Mouse (Mus musculus) MEL (cell line): Measurements from ENCODE around the gene Gbe1. TPM values are rescaled to one million over a fixed set of nuclear protein-coding genes. Genes with fewer than 3 reads are reported as not detected.

Experiments used
- DNase-seq: peaks from one replicate; pipeline ENCODE4 v3.0.0; 2011; ENCODE audit warnings: low read depth, low spot score
- H3K27ac ChIP-seq: 2 replicates; pipeline ENCODE4 v1.5.1; 2012; ENCODE audit warnings: low read depth, mild to moderate bottlenecking, control low read depth, low read length, moderate library complexity; ENCODE audit not compliant: control insufficient read depth
- H3K27me3 ChIP-seq, 2 experiments: fragments of 150-350 bp in 1 of 2; sonication (generic) in 1 of 2; 2 replicates each; pipeline ENCODE4 v1.6.1; 2012; ENCODE audit warnings: low read length in 2 of 2, mild to moderate bottlenecking in 2 of 2, improper control_type of control experiment in 1 of 2, moderate library complexity in 1 of 2; ENCODE audit not compliant: insufficient read depth in 2 of 2, control insufficient read depth in 1 of 2
- H3K36me3 ChIP-seq, 2 experiments: 2 replicates each; pipeline ENCODE4 v1.6.1; 2012 to 2014; ENCODE audit warnings: low read length in 2 of 2, improper control_type of control experiment in 1 of 2, inconsistent platforms in 1 of 2, mild to moderate bottlenecking in 1 of 2; ENCODE audit not compliant: insufficient read depth in 2 of 2, control insufficient read depth in 1 of 2
- H3K4me1 ChIP-seq, 2 experiments: fragments of 150-350 bp in 1 of 2; sonication (generic) in 1 of 2; 2 replicates each; pipeline ENCODE4 v1.6.1; 2012; ENCODE audit warnings: low read length in 2 of 2, improper control_type of control experiment in 1 of 2, mild to moderate bottlenecking in 1 of 2; ENCODE audit not compliant: insufficient read depth in 2 of 2, control insufficient read depth in 1 of 2
- H3K4me3 ChIP-seq, 2 experiments: fragments of 150-350 bp in 1 of 2; sonication (generic) in 1 of 2; 2 replicates each; pipeline ENCODE4 v1.5.1; 2012; ENCODE audit warnings: low read depth in 2 of 2, low read length in 2 of 2, mild to moderate bottlenecking in 2 of 2, moderate library complexity in 2 of 2, control low read depth in 1 of 2, improper control_type of control experiment in 1 of 2; ENCODE audit not compliant: control insufficient read depth in 1 of 2, insufficient read depth in 1 of 2
- H3K79me2 ChIP-seq: 2 replicates; pipeline ENCODE4 v1.6.1; 2012; ENCODE audit warnings: mild to moderate bottlenecking, low read length, moderate library complexity; ENCODE audit not compliant: control insufficient read depth, poor library complexity, insufficient read depth
- H3K9ac ChIP-seq: 2 replicates; pipeline ENCODE4 v1.6.1; 2012; ENCODE audit warnings: low read depth, mild to moderate bottlenecking, control low read depth, low read length, moderate library complexity; ENCODE audit not compliant: control insufficient read depth, poor library complexity, severe bottlenecking
- H3K9me3 ChIP-seq: fragments of 150-350 bp; sonication (generic); replicated peaks from 2 replicates; pipeline ENCODE4 v1.6.1; 2012; ENCODE audit warnings: mild to moderate bottlenecking, low read length, improper control_type of control experiment, moderate library complexity; ENCODE audit not compliant: insufficient read depth
- CHD1 ChIP-seq: IDR thresholded peaks from 2 replicates; pipeline ENCODE4 v1.6.1; 2012; ENCODE audit warnings: low read depth, mild to moderate bottlenecking, inconsistent platforms, low read length, improper control_type of control experiment
- CTCF ChIP-seq, 3 experiments: IDR thresholded peaks in 2 of 3; conservative IDR thresholded peaks in 1 of 3; 2 replicates each; pipeline ENCODE4 v1.5.1; 2011 to 2012; ENCODE audit warnings: low read length in 3 of 3, low read depth in 2 of 3, mild to moderate bottlenecking in 2 of 3, improper control_type of control experiment in 1 of 3, inconsistent platforms in 1 of 3, mixed read lengths in 1 of 3, moderate library complexity in 1 of 3; ENCODE audit not compliant: control insufficient read depth in 1 of 3, insufficient read depth in 1 of 3, poor library complexity in 1 of 3, severe bottlenecking in 1 of 3
- E2F4 ChIP-seq: IDR thresholded peaks from 2 replicates; pipeline ENCODE4 v1.6.1; 2011; ENCODE audit warnings: low read depth, low read length, improper control_type of control experiment, borderline replicate concordance
- EP300 ChIP-seq, 2 experiments: IDR thresholded peaks; 2 replicates each; pipeline ENCODE4 v1.6.1; 2011; ENCODE audit warnings: improper control_type of control experiment in 2 of 2, low read length in 2 of 2, low read depth in 1 of 2, mild to moderate bottlenecking in 1 of 2
- ETS1 ChIP-seq: IDR thresholded peaks from 2 replicates; pipeline ENCODE4 v1.6.1; 2012; ENCODE audit warnings: low read depth, mild to moderate bottlenecking, inconsistent platforms, low read length, improper control_type of control experiment, moderate library complexity
- JUND ChIP-seq: IDR thresholded peaks from 2 replicates; pipeline ENCODE4 v1.6.1; 2011; ENCODE audit warnings: low read depth, mild to moderate bottlenecking, improper control_type of control experiment, low read length
- MAFK ChIP-seq: IDR thresholded peaks from 2 replicates; pipeline ENCODE4 v1.6.1; 2011; ENCODE audit warnings: low read depth, mild to moderate bottlenecking, low read length, improper control_type of control experiment, borderline replicate concordance
- MEF2A ChIP-seq: IDR thresholded peaks from 2 replicates; pipeline ENCODE4 v1.6.1; 2014; ENCODE audit warnings: low read depth, mild to moderate bottlenecking, inconsistent platforms, low read length, improper control_type of control experiment; ENCODE audit not compliant: poor library complexity, insufficient replicate concordance, severe bottlenecking; ENCODE audit errors: extremely low read depth
- MYB ChIP-seq: IDR thresholded peaks from 2 replicates; pipeline ENCODE4 v1.6.1; 2011; ENCODE audit warnings: mild to moderate bottlenecking, low read depth, low read length, improper control_type of control experiment
- MYC ChIP-seq: IDR thresholded peaks from 2 replicates; pipeline ENCODE4 v1.6.1; 2011; ENCODE audit warnings: low read depth, mild to moderate bottlenecking, low read length, improper control_type of control experiment, moderate library complexity
- NRF1 ChIP-seq: IDR thresholded peaks from 2 replicates; pipeline ENCODE4 v1.6.1; 2014; ENCODE audit warnings: low read depth, mild to moderate bottlenecking, inconsistent platforms, low read length, improper control_type of control experiment, moderate library complexity; ENCODE audit not compliant: poor library complexity, insufficient read depth, severe bottlenecking
- POLR2A ChIP-seq, 2 experiments: IDR thresholded peaks; 2 replicates each; pipeline ENCODE4 v1.6.1; 2011 to 2012; ENCODE audit warnings: low read length in 2 of 2, mild to moderate bottlenecking in 2 of 2, control low read depth in 1 of 2, improper control_type of control experiment in 1 of 2, low read depth in 1 of 2, moderate library complexity in 1 of 2; ENCODE audit not compliant: control insufficient read depth in 1 of 2, insufficient read depth in 1 of 2, poor library complexity in 1 of 2
- POLR2AphosphoS2 ChIP-seq: IDR thresholded peaks from 2 replicates; pipeline ENCODE4 v1.6.1; 2011; ENCODE audit warnings: low read length, improper control_type of control experiment
- RAD21 ChIP-seq: IDR thresholded peaks from 2 replicates; pipeline ENCODE4 v1.6.1; 2011; ENCODE audit warnings: mild to moderate bottlenecking, low read depth, low read length, improper control_type of control experiment
- RCOR1 ChIP-seq: IDR thresholded peaks from 2 replicates; pipeline ENCODE4 v1.6.1; 2012; ENCODE audit warnings: low read depth, mild to moderate bottlenecking, inconsistent platforms, low read length, improper control_type of control experiment
- SIN3A ChIP-seq: IDR thresholded peaks from 2 replicates; pipeline ENCODE4 v1.6.1; 2012; ENCODE audit warnings: low read length, improper control_type of control experiment, inconsistent platforms
- SMC3 ChIP-seq: IDR thresholded peaks from 2 replicates; pipeline ENCODE4 v1.6.1; 2011; ENCODE audit warnings: low read depth, low read length, improper control_type of control experiment
- TBP ChIP-seq: IDR thresholded peaks from 2 replicates; pipeline ENCODE4 v1.8.0; 2011; ENCODE audit warnings: low read depth, low read length, improper control_type of control experiment
- UBTF ChIP-seq: IDR thresholded peaks from 2 replicates; pipeline ENCODE4 v1.6.1; 2012; ENCODE audit warnings: low read depth, mild to moderate bottlenecking, inconsistent platforms, low read length, improper control_type of control experiment, moderate library complexity, borderline replicate concordance; ENCODE audit not compliant: insufficient read depth
- USF1 ChIP-seq: IDR thresholded peaks from 2 replicates; pipeline ENCODE4 v1.6.1; 2014; ENCODE audit warnings: low read depth, mild to moderate bottlenecking, inconsistent platforms, low read length, improper control_type of control experiment, moderate library complexity
- USF2 ChIP-seq, 2 experiments: IDR thresholded peaks; 2 replicates each; pipeline ENCODE4 v1.6.1; 2011 to 2012; ENCODE audit warnings: improper control_type of control experiment in 2 of 2, low read length in 2 of 2, borderline replicate concordance in 1 of 2, inconsistent platforms in 1 of 2, low read depth in 1 of 2, mild to moderate bottlenecking in 1 of 2; ENCODE audit not compliant: insufficient read depth in 1 of 2
- ZNF384 ChIP-seq: IDR thresholded peaks from 2 replicates; pipeline ENCODE4 v1.6.1; 2012; ENCODE audit warnings: low read depth, mild to moderate bottlenecking, inconsistent platforms, low read length, improper control_type of control experiment
- polyA plus RNA-seq, 2 experiments: library from polyadenylated mRNA; stranded (reverse) in 1 of 2; unstranded in 1 of 2; fragments of >175 nt in 1 of 2; fragments of >200 nt in 1 of 2; gene quantifications; 2 replicates each; pipeline versions ENCODE4 v1.2.1 to v1.2.4; 2012; ENCODE audit warnings: low replicate concordance in 2 of 2, low read depth in 1 of 2; ENCODE audit not compliant: insufficient read length in 2 of 2, insufficient read depth in 1 of 2, missing spikeins in 1 of 2
- total RNA-seq: library from RNA; depleted of rRNA; stranded (reverse); fragments of 300-350 nt; gene quantifications from 2 replicates; pipeline ENCODE4 v1.2.3, GENCODE M21; 2012

Gbe1 gene
- total and polyA plus RNA-seq, 3 experiments = 4.1 to 12.0 TPM; not detected in 1

- no peak overlapping the region for H3K27ac ChIP-seq
Observed at GRCm38 (mm10) chr16:70329036-70329435, 15.3 kb downstream of the Gbe1 start.

GRCm38 (mm10) chr16:70329471-70329870, 15.7 kb downstream of the Gbe1 start:
- Histone ChIP-seq H3K27ac (no peak overlapping the region), H3K36me3 (no peaks in the 10 kb centered on the region), H3K9ac (no peak overlapping the region), H3K79me2 (no peaks in the 10 kb centered on the region), H3K9me3 (no peaks in the 10 kb centered on the region), H3K27me3 (no peaks in the 10 kb centered on the region), H3K4me3 (no peak overlapping the region), H3K4me1 (no peaks in the 10 kb centered on the region)
- TF ChIP-seq SMC3 (no peak), SIN3A (no peak), MEF2A (no peak), MYB (no peak), USF1 (no peak), MYC (no peak), POLR2AphosphoS2 (no peak), EP300 (IDR thresholded peaks at IDR 0.05; ENCODE audit: low read depth in 1 of 2, low read length in 2 of 2) (no peak), RCOR1 (no peak), ZNF384 (no peak), TBP (no peak), USF2 (IDR thresholded peaks at IDR 0.05; ENCODE audit: borderline replicate concordance in 1 of 2, insufficient read depth in 1 of 2, low read depth in 1 of 2, low read length in 2 of 2) (no peak), NRF1 (no peak), JUND (no peak), UBTF (no peak), RAD21 (no peak), E2F4 (no peak), CHD1 (no peak)
- no peak for DNase-seq

More at GRCm38 (mm10) chr16:70329036-70329435, 15.3 kb downstream of the Gbe1 start:
- Histone ChIP-seq H3K36me3 (no peaks in the 10 kb centered on the region), H3K4me3 (no peak overlapping the region), H3K4me1 (no peaks in the 10 kb centered on the region), H3K9me3 (no peaks in the 10 kb centered on the region), H3K27me3 (no peaks in the 10 kb centered on the region), H3K79me2 (no peaks in the 10 kb centered on the region), H3K9ac (no peak overlapping the region)
- no peak for DNase-seq
- TF ChIP-seq UBTF = no peak
- no peak for TF ChIP-seq POLR2A (IDR thresholded peaks at IDR 0.05; ENCODE audit: control insufficient read depth in 1 of 2, insufficient read depth in 1 of 2, low read depth in 1 of 2, low read length in 2 of 2, poor library complexity in 1 of 2)
- TF ChIP-seq SMC3 = no peak
- TF ChIP-seq MAFK = no peak
- no peak for TF ChIP-seq ETS1
- no peak for TF ChIP-seq POLR2AphosphoS2
- no peak for TF ChIP-seq MYB
- TF ChIP-seq SIN3A = no peak
- TF ChIP-seq CTCF (IDR thresholded peaks at IDR 0.05 in 2 of 3, conservative IDR thresholded peaks at IDR 0.05 in 1 of 3; ENCODE audit: control insufficient read depth in 1 of 3, insufficient read depth in 1 of 3, low read depth in 2 of 3, low read length in 3 of 3, poor library complexity in 1 of 3, severe bottlenecking in 1 of 3) = no peak
